Mouse (Mus musculus) brain, embryonic 14.5 days (tissue): ENCODE data around the gene Cdt1.
A peak's percentile ranks its signal among the peaks of the same experiment; 100 is the strongest.

Experiments
- CTCF ChIP-seq: fragments of 200-500 bp; IDR thresholded peaks from 2 replicates; pipeline ENCODE4 v1.5.1; 2012; ENCODE audit warnings: inconsistent platforms, mild to moderate bottlenecking, moderate library complexity, borderline replicate concordance; ENCODE audit not compliant: insufficient read depth, insufficient read length; ENCODE audit errors: extremely low read depth
- POLR2A ChIP-seq: fragments of 200-500 bp; IDR thresholded peaks from 2 replicates; pipeline ENCODE4 v1.6.1; 2012; ENCODE audit warnings: mild to moderate bottlenecking, inconsistent platforms, borderline replicate concordance; ENCODE audit not compliant: poor library complexity, insufficient read depth, insufficient read length, severe bottlenecking; ENCODE audit errors: extremely low read depth

DNA sequence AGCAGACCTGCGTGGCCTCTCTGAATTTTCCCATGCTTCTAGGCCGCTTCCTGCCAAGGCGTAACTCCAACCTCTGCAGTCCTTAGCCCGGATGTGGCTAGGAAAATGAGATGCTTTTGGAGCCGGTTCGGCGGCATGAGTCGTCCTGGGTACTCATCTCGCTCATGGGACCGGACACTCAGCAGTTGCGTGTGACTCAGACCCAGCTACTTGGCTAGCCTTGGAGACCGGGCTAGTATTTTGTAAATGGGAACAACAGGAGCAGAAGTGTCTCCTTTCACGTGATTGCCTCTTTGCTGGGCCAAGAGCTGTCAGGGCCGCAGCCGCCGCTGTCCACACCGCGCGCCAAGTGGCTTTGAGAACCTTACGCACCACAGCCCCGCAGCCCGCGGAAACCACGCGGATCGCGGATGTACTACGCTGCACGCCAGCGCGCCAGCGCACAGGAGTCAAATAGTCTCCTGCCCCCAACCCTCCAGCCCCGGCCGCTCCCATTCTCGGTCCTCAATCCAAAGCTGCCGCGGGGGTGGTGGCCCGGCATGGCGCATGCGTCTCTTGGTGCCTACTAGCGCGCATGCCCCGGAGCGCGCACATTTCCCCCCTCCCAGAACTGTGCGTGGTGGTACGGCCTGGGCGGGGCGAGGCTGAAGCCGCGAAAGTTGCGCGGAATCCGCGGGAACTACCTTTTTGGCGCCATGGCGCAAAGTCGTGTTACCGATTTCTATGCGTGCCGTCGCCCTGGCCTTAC lies at the start of gene Cdt1:
- no peak for TF ChIP-seq CTCF
- peak; percentile 62; the same call in 1 of the 2 replicates for TF ChIP-seq POLR2A
